Mouse (Mus musculus) G1E (cell line): Measurements from ENCODE around the gene Il16. TPM values are rescaled to one million over a fixed set of nuclear protein-coding genes. Genes with fewer than 3 reads are reported as not detected.

Experiments
- ATAC-seq: 2 replicates; pipeline ENCODE4 v1.8.0; 2016; ENCODE audit warnings: mild to moderate bottlenecking; ENCODE audit not compliant: insufficient number of reproducible peaks, poor library complexity, low FRiP score, severe bottlenecking; ENCODE audit errors: extremely low read depth
- DNase-seq: peaks from one replicate; pipeline ENCODE4 v3.0.0; 2012; ENCODE audit warnings: low spot score
- H3K27me3 ChIP-seq: 2 replicates; pipeline ENCODE4 v1.6.1; 2012; ENCODE audit warnings: mild to moderate bottlenecking, low read length, inconsistent platforms; ENCODE audit not compliant: insufficient read depth
- H3K36me3 ChIP-seq: replicated peaks from 2 replicates; pipeline ENCODE3; 2012; ENCODE audit warnings: mild to moderate bottlenecking, inconsistent platforms
- H3K4me1 ChIP-seq: 2 replicates; pipeline ENCODE4 v1.6.1; 2012; ENCODE audit warnings: low read depth, low read length, inconsistent platforms, mixed read lengths; ENCODE audit not compliant: insufficient read depth
- H3K4me3 ChIP-seq: 2 replicates; pipeline ENCODE4 v1.5.1; 2012; ENCODE audit warnings: low read depth, mild to moderate bottlenecking, inconsistent platforms, low read length, moderate library complexity, mixed read lengths
- H3K9me3 ChIP-seq: replicated peaks from 2 replicates; pipeline ENCODE4 v1.6.1; 2012; ENCODE audit warnings: inconsistent platforms
- CTCF ChIP-seq: IDR thresholded peaks from 2 replicates; pipeline ENCODE4 v1.5.1; 2012; ENCODE audit warnings: low read depth, low read length, inconsistent platforms, mixed read lengths
- GATA1 ChIP-seq: IDR thresholded peaks from 2 replicates; pipeline ENCODE4 v1.6.1; 2012; ENCODE audit warnings: borderline replicate concordance, low read length, inconsistent platforms, mixed read lengths
- GATA2 ChIP-seq: IDR thresholded peaks from 2 replicates; pipeline ENCODE4 v1.6.1; 2012; ENCODE audit warnings: low read depth, low read length, inconsistent platforms, borderline replicate concordance
- POLR2AphosphoS5 ChIP-seq: IDR thresholded peaks from 2 replicates; pipeline ENCODE4 v1.6.1; 2012; ENCODE audit warnings: low read depth, low read length, inconsistent platforms; ENCODE audit not compliant: insufficient replicate concordance
- TAL1 ChIP-seq: conservative IDR thresholded peaks from 2 replicates; pipeline ENCODE4 v1.6.1; 2012; ENCODE audit warnings: low read depth, low read length, inconsistent platforms, mixed read lengths
- polyA plus RNA-seq: library from polyadenylated mRNA; stranded (reverse); fragments of >175 nt; gene quantifications from 2 replicates; pipeline ENCODE4 v1.2.3, GENCODE M21; 2012
- total RNA-seq, 2 experiments: library from RNA; stranded (forward) in 1 of 2; stranded (reverse) in 1 of 2; fragments of 200-1000 nt in 1 of 2; fragments of >200 nt in 1 of 2; fragmentation: Nextera tagmentation in 1 of 2; gene quantifications; 2 replicates each; pipeline ENCODE4 v1.2.3; 2014 to 2017

The Il16 gene
- total and polyA plus RNA-seq, 3 experiments: 0.02 to 1.1 TPM; not detected in 1

- ATAC-seq: no peak
- Histone ChIP-seq H3K36me3 (no peaks in the 10 kb centered on the region), H3K27me3 (no peaks in the 10 kb centered on the region), H3K4me1 (no peaks in the 10 kb centered on the region), H3K9me3 (no peaks in the 10 kb centered on the region), H3K4me3 (no peak overlapping the region)
- no peak for TF ChIP-seq GATA2
- TF ChIP-seq GATA1: no peak
- TF ChIP-seq POLR2AphosphoS5: no peak
- no peak for TF ChIP-seq CTCF
- TF ChIP-seq TAL1: no peak
- no peak for DNase-seq
Measured at GRCm38 (mm10) chr7:83597063-83597462, 148.5 kb downstream of the Il16 start.

- Histone ChIP-seq H3K36me3 (no peaks in the 10 kb centered on the region), H3K9me3 (no peaks in the 10 kb centered on the region), H3K4me1 (no peaks in the 10 kb centered on the region), H3K27me3 (no peaks in the 10 kb centered on the region), H3K4me3 (no peak overlapping the region)
- no peak for TF ChIP-seq GATA2
- no peak for TF ChIP-seq CTCF
- TF ChIP-seq POLR2AphosphoS5: no peak
- no peak for TF ChIP-seq TAL1
- TF ChIP-seq GATA1: no peak
- DNase-seq (no peak), ATAC-seq (no peak)
Measured at GRCm38 (mm10) chr7:83594056-83594455, 151.5 kb downstream of the Il16 start.

Other genes with a start within 250 kb of the Il16 start
- gene Tmc3, start 160.8 kb downstream of the Il16 start, total RNA-seq (2014; fragmentation: Nextera tagmentation): not detected in 2 replicates
- gene Tmc3, start 160.8 kb downstream of the Il16 start, total RNA-seq (2017): 0.12 and 0.71 TPM in 2 replicates
- not detected in 2 replicates for gene Tmc3, start 160.8 kb downstream of the Il16 start, polyA plus RNA-seq
- 6.6 and 8.7 TPM in 2 replicates for gene Stard5, start 113.8 kb downstream of the Il16 start, total RNA-seq (2014; fragmentation: Nextera tagmentation)
- 3.0 and 3.6 TPM in 2 replicates for gene Stard5, start 113.8 kb downstream of the Il16 start, total RNA-seq (2017)
- 0.47 and 0.57 TPM in 2 replicates for gene Stard5, start 113.8 kb downstream of the Il16 start, polyA plus RNA-seq
- gene Cfap161, start 49.2 kb upstream of the Il16 start, total RNA-seq (2014; fragmentation: Nextera tagmentation): not detected in 2 replicates
- gene Cfap161, start 49.2 kb upstream of the Il16 start, total RNA-seq (2017): 0.29 TPM in 1 of 2 replicates, not detected in the other
- not detected in 2 replicates for gene Cfap161, start 49.2 kb upstream of the Il16 start, polyA plus RNA-seq
- 5.7 and 6.9 TPM in 2 replicates for gene Tlnrd1, start 138.6 kb upstream of the Il16 start, total RNA-seq (2014; fragmentation: Nextera tagmentation)
- gene Tlnrd1, start 138.6 kb upstream of the Il16 start, total RNA-seq (2017): 3.7 and 6.6 TPM in 2 replicates
- 21.2 and 28.8 TPM in 2 replicates for gene Tlnrd1, start 138.6 kb upstream of the Il16 start, polyA plus RNA-seq
- 25.0 and 28.7 TPM in 2 replicates for gene Mesd, start 138.7 kb upstream of the Il16 start, total RNA-seq (2014; fragmentation: Nextera tagmentation)
- 33.6 and 41.0 TPM in 2 replicates for gene Mesd, start 138.7 kb upstream of the Il16 start, total RNA-seq (2017)
- gene Mesd, start 138.7 kb upstream of the Il16 start, polyA plus RNA-seq: 20.2 and 68.0 TPM in 2 replicates